Mouse (Mus musculus) E14TG2a.4 (cell line): ENCODE data around the gene Xpot.

Experiments
- CTCF ChIP-seq: conservative IDR thresholded peaks from 2 replicates; pipeline ENCODE4 v1.5.1; 2014; ENCODE audit warnings: low read length
- NANOG ChIP-seq: IDR thresholded peaks from 2 replicates; pipeline ENCODE4 v1.6.1; 2014; ENCODE audit warnings: borderline replicate concordance, low read length, mixed read lengths
- POU5F1 ChIP-seq: IDR thresholded peaks from 2 replicates; pipeline ENCODE4 v1.6.1; 2014; ENCODE audit warnings: low read length, borderline replicate concordance

- TF ChIP-seq CTCF (no peak), NANOG (no peak), POU5F1 (no peak)
These were observed 58.1 kb downstream of the Xpot start for GRCm38 (mm10) chr10:121568026-121568425.
